Mouse (Mus musculus): Measurements from ENCODE around the gene Hist1h2bk.
"Not testable (repeated sequence)": the region's sequence is repeated elsewhere in the genome, so short reads cannot be mapped to it uniquely, and the experiment has no call there.

The Hist1h2bk gene

GRCm38 (mm10) chr13:22041651-22042567 is 6.2 kb downstream of the Hist1h2bk start:
- DNase-seq: no peak

GRCm38 (mm10) chr13:22042568-22043502 is 7.2 kb downstream of the Hist1h2bk start, which contains the start of the genes Hist1h2ag and Hist1h2bj:
Hist1h2ag (minus strand) TSS chr13:22042944.
Hist1h2bj (plus strand) TSS chr13:22043214.
- peak; percentile 97 for DNase-seq

- peak; percentile 73 for DNase-seq
Measured at GRCm38 (mm10) chr13:22043503-22044431, 8.1 kb downstream of the Hist1h2bk start.

- DNase-seq: no peak
Measured at GRCm38 (mm10) chr13:22044432-22045155, 8.9 kb downstream of the Hist1h2bk start.

GRCm38 (mm10) chr13:22045311-22045710 is 9.6 kb downstream of the Hist1h2bk start:
- DNase-seq: no peak

- DNase-seq: no peak
Measured at GRCm38 (mm10) chr13:22049041-22049440, 13.4 kb downstream of the Hist1h2bk start.

- DNase-seq: no peak
Measured at GRCm38 (mm10) chr13:22049737-22050440, 14.2 kb downstream of the Hist1h2bk start.

GRCm38 (mm10) chr13:22050591-22051522 is 15.2 kb downstream of the Hist1h2bk start:
- peak; percentile 84 for DNase-seq

- DNase-seq: no peak
Measured at GRCm38 (mm10) chr13:22051523-22051859, 15.8 kb downstream of the Hist1h2bk start.

GRCm38 (mm10) chr13:22053754-22054153 is 18.1 kb downstream of the Hist1h2bk start:
- DNase-seq: no peak

GRCm38 (mm10) chr13:22061422-22061821 is 25.8 kb downstream of the Hist1h2bk start:
- no peak for DNase-seq

GRCm38 (mm10) chr13:22063468-22063867 is 27.8 kb downstream of the Hist1h2bk start:
- DNase-seq: no peak

GRCm38 (mm10) chr13:22084140-22084539 is 48.5 kb downstream of the Hist1h2bk start, which contains the start of gene Vmn1r188:
Vmn1r188 (plus strand) TSS chr13:22084440.
- DNase-seq: not testable (repeated sequence)

Measured in kidney, adult 9 months (tissue).